Mouse (Mus musculus) adipocyte (in vitro differentiated cells): ENCODE results near the gene Atp7a.

Source experiments
- DNase-seq: peaks from one replicate; pipeline ENCODE4 v3.0.0-alpha.2; 2016; ENCODE audit warnings: low spot score

Gene Atp7a

GRCm38 (mm10) chrX:106080811-106081443, 53.9 kb downstream of the Atp7a start:
- DNase-seq = no peak

- no peak for DNase-seq
Observed at GRCm38 (mm10) chrX:106082518-106082917, 55.4 kb downstream of the Atp7a start.

- peak; percentile 53 for DNase-seq
Observed at GRCm38 (mm10) chrX:106085132-106085531, 58.1 kb downstream of the Atp7a start.

GRCm38 (mm10) chrX:106085564-106085963, 58.5 kb downstream of the Atp7a start:
- DNase-seq = no peak

GRCm38 (mm10) chrX:106092939-106093338, 65.9 kb downstream of the Atp7a start:
- DNase-seq = no peak

- peak; percentile 48 for DNase-seq
Observed at GRCm38 (mm10) chrX:106105464-106105863, 78.4 kb downstream of the Atp7a start.

GRCm38 (mm10) chrX:106113881-106114280, 86.8 kb downstream of the Atp7a start:
- DNase-seq = no peak

GRCm38 (mm10) chrX:106114674-106115073, 87.6 kb downstream of the Atp7a start:
- no peak for DNase-seq

- no peak for DNase-seq
Observed at GRCm38 (mm10) chrX:106122823-106123222, 95.7 kb downstream of the Atp7a start.

- DNase-seq = no peak
Observed at GRCm38 (mm10) chrX:106128283-106128682, 101.2 kb downstream of the Atp7a start.

GRCm38 (mm10) chrX:106129877-106130276, 102.8 kb downstream of the Atp7a start:
- no peak for DNase-seq

- peak; percentile 21 for DNase-seq
Observed at GRCm38 (mm10) chrX:106134916-106135315, 107.8 kb downstream of the Atp7a start.

GRCm38 (mm10) chrX:106135484-106135883, 108.4 kb downstream of the Atp7a start:
- no peak for DNase-seq

GRCm38 (mm10) chrX:106135916-106136575, 109.0 kb downstream of the Atp7a start:
- DNase-seq = peak; percentile 31

- DNase-seq = no peak
Observed at GRCm38 (mm10) chrX:106139309-106140070, 112.4 kb downstream of the Atp7a start.

- DNase-seq = no peak
Observed at GRCm38 (mm10) chrX:106142936-106143335, 115.9 kb downstream of the Atp7a start, which contains the start of gene Tlr13. Gene Tlr13 (plus strand): TSS chrX:106143204.

- DNase-seq = no peak
Observed at GRCm38 (mm10) chrX:106148185-106148584, 121.1 kb downstream of the Atp7a start.

- peak; percentile 70 for DNase-seq
Observed at GRCm38 (mm10) chrX:106149460-106149859, 122.4 kb downstream of the Atp7a start.

GRCm38 (mm10) chrX:106154180-106154586, 127.1 kb downstream of the Atp7a start:
- DNase-seq = no peak

GRCm38 (mm10) chrX:106155892-106156291, 128.8 kb downstream of the Atp7a start:
- no peak for DNase-seq

GRCm38 (mm10) chrX:106163995-106164394, 136.9 kb downstream of the Atp7a start:
- DNase-seq = peak; percentile 19

GRCm38 (mm10) chrX:106164555-106164954, 137.5 kb downstream of the Atp7a start:
- DNase-seq = no peak

- DNase-seq = no peak
Observed at GRCm38 (mm10) chrX:106165089-106165488, 138.0 kb downstream of the Atp7a start.
